Mouse (Mus musculus) gastrocnemius, postnatal 4 days (tissue): ENCODE measurements around the gene Gm21560. TPM values are rescaled to one million over a fixed set of nuclear protein-coding genes. Genes with fewer than 3 reads are reported as not detected.
"Not testable (repeated sequence)": the region's sequence is repeated elsewhere in the genome, so short reads cannot be mapped to it uniquely, and the experiment has no call there.

Source experiments
- DNase-seq, 2 experiments: peaks; one replicate each; pipeline ENCODE4 v3.0.0; 2021 to 2022; ENCODE audit warnings: low spot score in 2 of 2, mixed read lengths in 2 of 2
- long read RNA-seq, 2 experiments: library from polyadenylated mRNA; stranded (forward); transcript quantifications; one replicate each; pipeline ENCODE4 v2.0.0; 2021
- total RNA-seq, 2 experiments: library from RNA; stranded (reverse); gene quantifications; 2 replicates each; pipeline ENCODE4 v1.2.3; 2021

The Gm21560 gene
- total RNA-seq: under 1 TPM; 0.67 to 0.71 TPM
- long read RNA-seq, experiment 1: 0 reads
- long read RNA-seq, experiment 2: 0 reads

DNA sequence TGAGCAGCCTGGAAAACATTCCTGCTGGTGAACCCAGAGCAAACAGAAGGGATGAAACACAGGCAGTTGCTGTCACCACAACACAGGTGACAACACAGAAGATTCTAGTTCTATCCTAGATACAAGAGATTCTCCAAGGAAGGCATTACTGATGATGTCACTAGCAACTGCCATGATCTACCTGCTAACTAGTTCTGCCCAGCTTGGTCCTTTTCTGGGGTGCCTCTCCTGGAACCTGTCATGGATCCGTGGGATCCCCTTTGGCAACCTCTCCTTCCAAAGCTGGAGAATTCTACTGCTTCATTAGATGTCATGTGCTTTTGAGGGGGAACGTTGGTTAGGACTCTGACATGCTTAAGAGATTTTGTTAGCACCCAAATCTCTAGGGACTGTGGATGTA is at the start of gene Gm21560:
Gene Gm21560, minus strand, starts transcription at position 101 of the 400 bp plus-strand sequence.
- DNase-seq: not testable (repeated sequence)

DNA sequence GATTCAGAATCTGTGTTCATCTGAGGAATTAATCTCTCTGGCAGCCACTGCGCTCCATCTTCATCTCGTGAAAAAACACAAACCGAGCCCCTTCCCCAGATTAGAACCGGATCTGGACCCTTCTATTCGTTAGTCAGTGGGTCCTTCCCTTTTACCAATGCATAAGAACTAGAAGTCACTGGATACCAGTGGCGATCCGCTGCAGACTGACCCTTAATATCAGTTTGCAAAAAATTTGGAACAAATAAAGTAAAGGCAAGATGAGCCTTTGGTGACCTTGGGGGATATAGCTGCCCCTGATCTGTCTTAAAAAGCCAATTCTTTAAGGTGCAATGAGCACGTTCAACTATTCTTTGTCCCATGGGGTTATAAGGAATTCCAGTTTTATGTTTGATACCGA is 55.6 kb downstream of the Gm21560 start:
- DNase-seq: peak in 1 of 2 experiments; percentile 4

DNA sequence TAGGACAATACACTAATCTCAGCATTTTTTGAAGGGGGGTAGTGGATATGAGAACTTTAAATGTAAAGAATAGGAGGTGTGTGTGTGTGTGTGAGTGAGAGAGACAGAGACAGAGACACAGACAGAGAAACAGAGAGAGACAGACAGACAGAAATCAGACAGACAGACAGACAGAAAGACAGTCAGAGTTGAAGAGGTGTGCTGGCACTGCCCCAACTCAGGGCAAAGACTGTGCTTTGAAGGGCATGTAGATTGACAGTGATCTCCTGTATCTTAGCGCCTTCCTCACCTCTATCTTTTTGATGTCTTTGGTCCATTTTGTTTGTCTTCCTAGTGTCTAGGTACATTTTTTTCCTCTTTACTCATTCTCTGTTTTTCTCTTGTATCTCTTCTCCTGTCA is 58.0 kb downstream of the Gm21560 start:
- peak in 1 of 2 experiments; percentile 5 for DNase-seq

Other genes with a start within 250 kb of the Gm21560 start
- gene Gm3453, start 240.2 kb downstream of the Gm21560 start, total RNA-seq: not detected
- gene Gm6337, start 161.0 kb downstream of the Gm21560 start, total RNA-seq: not detected
- gene Gm8206, start 125.3 kb downstream of the Gm21560 start, total RNA-seq: not detected
- under 1 TPM; 0.54 to 0.70 TPM for gene Gm3468, start 110.6 kb downstream of the Gm21560 start, total RNA-seq
- not detected for gene Gm3476, start 93.5 kb downstream of the Gm21560 start, total RNA-seq
- gene Gm3411, start 68.0 kb upstream of the Gm21560 start, total RNA-seq: under 1 TPM; 0.39 to 0.44 TPM
- gene Gm21103, start 85.6 kb upstream of the Gm21560 start, total RNA-seq: not detected
- gene Gm3618, start 124.4 kb upstream of the Gm21560 start, total RNA-seq: not detected
- gene Gm16440, start 171.0 kb upstream of the Gm21560 start, total RNA-seq: not detected
- under 1 TPM in 1 of 2 experiments, not detected in 1; 0.32 TPM for gene Gm3591, start 193.2 kb upstream of the Gm21560 start, total RNA-seq
- not detected for gene Gm3594, start 225.3 kb upstream of the Gm21560 start, total RNA-seq